Mouse (Mus musculus) ES-Bruce4 (cell line): ENCODE data around the gene Cttnbp2. TPM values are rescaled to one million over a fixed set of nuclear protein-coding genes. Genes with fewer than 3 reads are reported as not detected.

Source experiments
- H3K27ac ChIP-seq: 2 replicates; pipeline ENCODE4 v1.5.1; 2012; ENCODE audit warnings: low read length, inconsistent platforms; ENCODE audit not compliant: insufficient read depth
- H3K27me3 ChIP-seq: 2 replicates; pipeline ENCODE4 v1.6.1; 2012; ENCODE audit warnings: mild to moderate bottlenecking, low read length, inconsistent platforms; ENCODE audit not compliant: control insufficient read depth, poor library complexity, insufficient read depth, severe bottlenecking
- H3K36me3 ChIP-seq: 2 replicates; pipeline ENCODE4 v1.6.1; 2012; ENCODE audit warnings: inconsistent platforms, mild to moderate bottlenecking, low read length, moderate library complexity; ENCODE audit not compliant: control insufficient read depth, poor library complexity, insufficient read depth, severe bottlenecking
- H3K4me1 ChIP-seq: one replicate; pipeline ENCODE4 v1.8.1; 2011; ENCODE audit warnings: low read length; ENCODE audit not compliant: control insufficient read depth, insufficient read depth
- H3K4me3 ChIP-seq: 2 replicates; pipeline ENCODE4 v1.5.1; 2011; ENCODE audit warnings: low read depth, mild to moderate bottlenecking, low read length
- H3K9ac ChIP-seq: 2 replicates; pipeline ENCODE4 v1.6.1; 2012; ENCODE audit warnings: low read depth, mild to moderate bottlenecking, inconsistent platforms; ENCODE audit not compliant: poor library complexity, severe bottlenecking
- H3K9me3 ChIP-seq: replicated peaks from 2 replicates; pipeline ENCODE4 v1.6.1; 2012; ENCODE audit warnings: mild to moderate bottlenecking, low read length, inconsistent platforms; ENCODE audit not compliant: control insufficient read depth, poor library complexity, insufficient read depth, severe bottlenecking
- CTCF ChIP-seq: IDR thresholded peaks from one replicate; pipeline ENCODE4 v1.8.1; 2011; ENCODE audit warnings: low read depth, low read length
- EP300 ChIP-seq: IDR thresholded peaks from 2 replicates; pipeline ENCODE4 v1.6.1; 2011; ENCODE audit warnings: low read depth, low read length; ENCODE audit not compliant: insufficient read depth
- POLR2A ChIP-seq: IDR thresholded peaks from one replicate; pipeline ENCODE4 v1.8.1; 2011; ENCODE audit warnings: low read length; ENCODE audit not compliant: insufficient read depth
- polyA plus RNA-seq: library from polyadenylated mRNA; stranded (reverse); fragments of >200 nt; gene quantifications from 2 replicates; pipeline ENCODE4 v1.2.4, GENCODE M21; 2011; ENCODE audit warnings: low read depth; ENCODE audit not compliant: missing spikeins, insufficient read depth, insufficient read length

Gene Cttnbp2
- polyA plus RNA-seq, 1 experiment: 0.87 TPM

DNA sequence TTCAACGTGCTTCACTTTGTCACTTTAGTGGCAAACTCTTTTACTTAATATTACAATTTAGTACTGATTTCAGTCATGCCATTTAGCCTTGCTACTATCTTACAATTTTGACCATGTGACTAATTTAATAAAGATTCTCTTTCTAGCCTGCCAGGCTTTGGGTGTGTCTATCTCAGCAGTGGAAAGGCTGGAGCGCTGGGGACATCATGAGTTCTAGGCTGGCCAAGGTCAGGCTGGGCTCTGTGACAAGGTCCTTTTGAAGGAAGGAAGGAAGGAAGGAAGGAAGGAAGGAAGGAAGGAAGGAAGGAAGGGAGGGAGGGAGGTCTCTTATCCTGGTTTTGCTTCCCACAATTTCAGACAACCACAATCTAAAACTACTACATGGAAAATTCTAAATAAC, 39.7 kb downstream of the Cttnbp2 start:
- TF ChIP-seq POLR2A (no peak), CTCF (no peak), EP300 (no peak)

GRCm38 (mm10) chr6:18474541-18474940, 40.1 kb downstream of the Cttnbp2 start:
- Histone ChIP-seq H3K27ac (no peak overlapping the region), H3K4me1 (no peaks in the 10 kb centered on the region), H3K27me3 (no peaks in the 10 kb centered on the region), H3K9ac (no peak overlapping the region), H3K9me3 (no peaks in the 10 kb centered on the region), H3K4me3 (no peak overlapping the region), H3K36me3 (no peaks in the 10 kb centered on the region)
- no peak for TF ChIP-seq EP300
- TF ChIP-seq CTCF: no peak
- TF ChIP-seq POLR2A: no peak

More for the DNA sequence above, 39.7 kb downstream of the Cttnbp2 start:
- Histone ChIP-seq H3K27ac (no peak overlapping the region), H3K27me3 (no peaks in the 10 kb centered on the region), H3K4me1 (no peaks in the 10 kb centered on the region), H3K36me3 (no peaks in the 10 kb centered on the region), H3K4me3 (no peak overlapping the region), H3K9ac (no peak overlapping the region), H3K9me3 (no peaks in the 10 kb centered on the region)

GRCm38 (mm10) chr6:18469206-18469605, 45.4 kb downstream of the Cttnbp2 start:
- H3K27ac ChIP-seq: no peak overlapping the region
- TF ChIP-seq POLR2A (no peak), CTCF (no peak), EP300 (no peak)
- H3K4me1 ChIP-seq: no peaks in the 10 kb centered on the region
- H3K9ac ChIP-seq: no peak overlapping the region
- no peaks in the 10 kb centered on the region for H3K36me3 ChIP-seq
- H3K4me3 ChIP-seq: no peak overlapping the region
- H3K27me3 ChIP-seq: no peaks in the 10 kb centered on the region
- no peaks in the 10 kb centered on the region for H3K9me3 ChIP-seq

DNA sequence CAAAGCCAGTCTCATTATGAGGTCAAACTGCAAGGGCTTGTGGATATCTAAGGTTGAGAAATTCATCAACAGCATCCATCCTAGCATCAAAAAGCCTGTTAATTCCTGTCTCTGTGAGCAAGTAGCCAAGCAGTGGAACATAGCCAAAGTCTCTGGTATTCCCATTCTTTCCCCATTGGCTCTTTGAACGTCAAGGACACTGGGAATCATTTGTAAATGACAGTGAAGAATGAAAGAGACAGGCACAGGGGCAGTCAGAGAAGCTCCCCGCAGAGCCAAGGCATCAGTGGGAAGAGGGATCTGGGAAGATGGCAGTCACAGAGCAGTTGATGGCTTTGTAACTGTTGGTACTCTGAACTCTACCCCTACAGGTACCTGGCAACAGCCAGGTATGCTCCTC, 46.9 kb downstream of the Cttnbp2 start:
- no peaks in the 10 kb centered on the region for H3K4me1 ChIP-seq
- no peak overlapping the region for H3K27ac ChIP-seq
- no peaks in the 10 kb centered on the region for H3K36me3 ChIP-seq
- H3K4me3 ChIP-seq: no peak overlapping the region
- TF ChIP-seq CTCF: no peak
- TF ChIP-seq EP300: no peak
- TF ChIP-seq POLR2A: no peak
- no peak overlapping the region for H3K9ac ChIP-seq
- H3K9me3 ChIP-seq: no peaks in the 10 kb centered on the region
- H3K27me3 ChIP-seq: no peaks in the 10 kb centered on the region

GRCm38 (mm10) chr6:18466227-18466626, 48.4 kb downstream of the Cttnbp2 start:
- no peaks in the 10 kb centered on the region for H3K4me1 ChIP-seq

GRCm38 (mm10) chr6:18465626-18466025, 49.0 kb downstream of the Cttnbp2 start:
- Histone ChIP-seq H3K4me1 (no peaks in the 10 kb centered on the region), H3K36me3 (no peaks in the 10 kb centered on the region), H3K9me3 (no peaks in the 10 kb centered on the region), H3K27ac (no peak overlapping the region), H3K27me3 (no peaks in the 10 kb centered on the region), H3K9ac (no peak overlapping the region), H3K4me3 (no peak overlapping the region)
- TF ChIP-seq POLR2A: no peak
- TF ChIP-seq CTCF: no peak

More at GRCm38 (mm10) chr6:18466227-18466626, 48.4 kb downstream of the Cttnbp2 start:
- no peak overlapping the region for H3K27ac ChIP-seq
- no peak overlapping the region for H3K4me3 ChIP-seq
- no peak overlapping the region for H3K9ac ChIP-seq
- TF ChIP-seq POLR2A: no peak
- TF ChIP-seq CTCF: no peak
- no peak for TF ChIP-seq EP300
- no peaks in the 10 kb centered on the region for H3K9me3 ChIP-seq
- no peaks in the 10 kb centered on the region for H3K36me3 ChIP-seq
- H3K27me3 ChIP-seq: no peaks in the 10 kb centered on the region
